Mouse (Mus musculus) CH12.LX (cell line): ENCODE data around the gene St5.

Experiments used
- CHD2 ChIP-seq: IDR thresholded peaks from 2 replicates; pipeline ENCODE4 v1.6.1; 2011; ENCODE audit warnings: low read length, improper control_type of control experiment
- CTCF ChIP-seq, 2 experiments: IDR thresholded peaks in 1 of 2; conservative IDR thresholded peaks in 1 of 2; 2 replicates each; pipeline ENCODE4 v1.5.1; 2011 to 2012; ENCODE audit warnings: low read depth in 2 of 2, low read length in 2 of 2, improper control_type of control experiment in 1 of 2, inconsistent platforms in 1 of 2, mild to moderate bottlenecking in 1 of 2, moderate library complexity in 1 of 2
- ELF1 ChIP-seq: IDR thresholded peaks from 2 replicates; pipeline ENCODE4 v1.6.1; 2014; ENCODE audit warnings: low read depth, mild to moderate bottlenecking, inconsistent platforms, low read length, improper control_type of control experiment
- ETS1 ChIP-seq: conservative IDR thresholded peaks from 2 replicates; pipeline ENCODE4 v1.6.1; 2012; ENCODE audit warnings: low read depth, mild to moderate bottlenecking, inconsistent platforms, low read length, improper control_type of control experiment, moderate library complexity
- KAT2A ChIP-seq: IDR thresholded peaks from 2 replicates; pipeline ENCODE4 v1.6.1; 2012; ENCODE audit warnings: low read length, improper control_type of control experiment, inconsistent platforms; ENCODE audit not compliant: insufficient replicate concordance
- MAX ChIP-seq: IDR thresholded peaks from 2 replicates; pipeline ENCODE4 v1.6.1; 2011; ENCODE audit warnings: low read length, improper control_type of control experiment
- MYC ChIP-seq: IDR thresholded peaks from 2 replicates; pipeline ENCODE4 v1.6.1; 2011; ENCODE audit warnings: low read depth, mild to moderate bottlenecking, improper control_type of control experiment, low read length
- NRF1 ChIP-seq: IDR thresholded peaks from 2 replicates; pipeline ENCODE4 v1.6.1; 2014; ENCODE audit warnings: low read depth, mild to moderate bottlenecking, inconsistent platforms, low read length, improper control_type of control experiment, moderate library complexity
- POLR2AphosphoS2 ChIP-seq: IDR thresholded peaks from 2 replicates; pipeline ENCODE4 v1.6.1; 2011; ENCODE audit warnings: low read depth, low read length, improper control_type of control experiment
- TBP ChIP-seq: conservative IDR thresholded peaks from 2 replicates; pipeline ENCODE4 v1.6.1; 2011; ENCODE audit warnings: low read depth, low read length, improper control_type of control experiment
- USF1 ChIP-seq: IDR thresholded peaks from 2 replicates; pipeline ENCODE4 v1.6.1; 2014; ENCODE audit warnings: low read depth, mild to moderate bottlenecking, inconsistent platforms, low read length, improper control_type of control experiment
- ZMIZ1 ChIP-seq: IDR thresholded peaks from 2 replicates; pipeline ENCODE4 v1.6.1; 2012; ENCODE audit warnings: low read depth, mild to moderate bottlenecking, inconsistent platforms, low read length, improper control_type of control experiment

- no peak for TF ChIP-seq CTCF (conservative IDR thresholded peaks at IDR 0.05 in 1 of 2, IDR thresholded peaks at IDR 0.05 in 1 of 2; ENCODE audit: low read depth in 2 of 2, low read length in 2 of 2)
- TF ChIP-seq USF1, result no peak
- TF ChIP-seq MAX, result no peak
- TF ChIP-seq ETS1, result no peak
- no peak for TF ChIP-seq ELF1
- no peak for TF ChIP-seq NRF1
- no peak for TF ChIP-seq POLR2AphosphoS2
- TF ChIP-seq TBP, result no peak
- no peak for TF ChIP-seq MYC
- TF ChIP-seq KAT2A, result no peak
- no peak for TF ChIP-seq ZMIZ1
- TF ChIP-seq CHD2, result no peak
These were observed 186.9 kb downstream of the St5 start for GRCm38 (mm10) chr7:109516500-109516899.
